Mouse (Mus musculus) c-Kit-positive CD71-positive TER-119-negative erythroid progenitor cells, embryonic 14.5 days (primary cell): ENCODE measurements at regions not wholly inside any gene's neighbourhood (a gene's known extent, or its start where the extent isn't known, plus 50 kb on each side); places are given as distances from the start of the nearest gene placed in this dataset.

Experiments
- DNase-seq: peaks from one replicate; pipeline ENCODE4 v3.0.0-alpha.2; 2013; ENCODE audit warnings: low read depth

- no peak for DNase-seq
Measured at GRCm38 (mm10) chr12:92292460-92293340, 443.7 kb upstream of the Sel1l start.

GRCm38 (mm10) chr12:92291490-92291889, 442.5 kb upstream of the Sel1l start:
- DNase-seq = no peak

- no peak for DNase-seq
Measured at GRCm38 (mm10) chr12:92285511-92285910, 436.6 kb upstream of the Sel1l start.

GRCm38 (mm10) chr12:92280470-92280869, 431.5 kb upstream of the Sel1l start:
- DNase-seq = no peak

GRCm38 (mm10) chr12:92251962-92252361, 403.0 kb upstream of the Sel1l start:
- no peak for DNase-seq

- DNase-seq = no peak
Measured at GRCm38 (mm10) chr12:92246790-92247451, 398.0 kb upstream of the Sel1l start.

- no peak for DNase-seq
Measured at GRCm38 (mm10) chr12:92239956-92240699, 391.2 kb upstream of the Sel1l start.

GRCm38 (mm10) chr12:92233650-92234408, 384.9 kb upstream of the Sel1l start:
- DNase-seq = no peak

- DNase-seq = no peak
Measured at GRCm38 (mm10) chr12:92228585-92228984, 379.6 kb upstream of the Sel1l start.

GRCm38 (mm10) chr12:92203351-92203750, 354.4 kb upstream of the Sel1l start:
- DNase-seq = no peak

GRCm38 (mm10) chr12:92200602-92201001, 351.6 kb upstream of the Sel1l start:
- no peak for DNase-seq

- DNase-seq = no peak
Measured at GRCm38 (mm10) chr12:92198738-92199477, 350.0 kb upstream of the Sel1l start.

- no peak for DNase-seq
Measured at GRCm38 (mm10) chr12:92193934-92194685, 345.2 kb upstream of the Sel1l start.

GRCm38 (mm10) chr12:92193199-92193933, 344.4 kb upstream of the Sel1l start:
- DNase-seq = no peak

GRCm38 (mm10) chr12:92189022-92189421, 340.1 kb upstream of the Sel1l start:
- no peak for DNase-seq

- no peak for DNase-seq
Measured at GRCm38 (mm10) chr12:92187133-92187482, 338.2 kb upstream of the Sel1l start.

- no peak for DNase-seq
Measured at GRCm38 (mm10) chr12:92186448-92187132, 337.6 kb upstream of the Sel1l start.

- DNase-seq = no peak
Measured at GRCm38 (mm10) chr12:92179292-92179691, 330.3 kb upstream of the Sel1l start.

GRCm38 (mm10) chr12:92156726-92157125, 307.8 kb upstream of the Sel1l start:
- DNase-seq = no peak
